Mouse (Mus musculus) frontal cortex, postnatal 36 days (tissue): ENCODE data around the gene Cacng7.
"Not testable (repeated sequence)": the region's sequence is repeated elsewhere in the genome, so short reads cannot be mapped to it uniquely, and the experiment has no call there.

Experiments used
- DNase-seq, 2 experiments: peaks; one replicate each; pipeline ENCODE4 v3.0.0; 2022; ENCODE audit warnings: low spot score in 2 of 2

Gene Cacng7

GRCm38 (mm10) chr7:3389444-3390412 lies 57.0 kb downstream of the Cacng7 start:
- DNase-seq = peak; percentile 77 to 81

- DNase-seq = no peak
Measured at GRCm38 (mm10) chr7:3390413-3391080, 57.8 kb downstream of the Cacng7 start, which contains the start of gene Cacng8. TSS of gene Cacng8 (plus strand) at chr7:3390683.

- no peak for DNase-seq
Measured at GRCm38 (mm10) chr7:3391081-3391451, 58.3 kb downstream of the Cacng7 start.

GRCm38 (mm10) chr7:3391809-3392208 lies 59.1 kb downstream of the Cacng7 start:
- DNase-seq = no peak

DNA sequence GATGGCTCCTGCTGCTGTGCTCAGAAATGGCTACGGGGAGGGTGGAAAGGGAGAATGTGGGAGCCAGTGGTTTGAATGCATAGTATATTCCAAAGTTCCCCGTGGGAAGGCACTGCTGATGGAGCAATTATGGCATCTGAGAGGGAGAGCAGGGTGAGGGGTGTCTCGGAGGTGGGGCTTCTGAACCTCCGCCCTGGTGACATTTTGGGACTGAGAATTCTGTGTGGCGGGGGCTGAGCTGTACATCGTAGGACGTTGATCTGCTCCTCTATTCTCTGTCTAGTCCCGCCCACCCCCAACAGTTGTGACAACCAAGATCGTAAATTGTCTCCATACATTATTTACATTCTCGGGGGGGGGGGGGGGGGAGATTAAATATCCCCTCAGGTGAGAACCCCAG lies 64.6 kb downstream of the Cacng7 start:
- no peak for DNase-seq

GRCm38 (mm10) chr7:3397797-3398196 lies 65.0 kb downstream of the Cacng7 start:
- no peak for DNase-seq

DNA sequence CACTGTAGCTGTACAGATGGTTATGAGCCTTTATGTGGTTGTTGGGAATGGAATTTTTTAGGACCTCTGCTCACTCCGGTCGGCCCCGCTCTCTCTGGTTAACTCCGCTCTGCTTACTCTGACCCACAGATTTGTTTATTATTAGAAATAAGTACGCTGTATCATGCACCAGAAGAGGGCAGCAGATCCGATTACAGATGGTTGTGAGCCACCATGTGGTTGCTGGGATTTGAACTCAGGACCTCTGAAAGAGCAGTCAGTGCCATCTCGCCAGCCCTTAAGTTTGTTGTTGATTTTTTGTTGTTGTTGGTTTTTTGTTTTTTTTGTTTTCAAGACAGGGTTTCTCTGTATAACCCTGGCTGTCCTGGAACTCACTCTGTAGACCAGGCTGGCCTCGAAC lies 65.6 kb downstream of the Cacng7 start:
- not testable (repeated sequence) for DNase-seq

DNA sequence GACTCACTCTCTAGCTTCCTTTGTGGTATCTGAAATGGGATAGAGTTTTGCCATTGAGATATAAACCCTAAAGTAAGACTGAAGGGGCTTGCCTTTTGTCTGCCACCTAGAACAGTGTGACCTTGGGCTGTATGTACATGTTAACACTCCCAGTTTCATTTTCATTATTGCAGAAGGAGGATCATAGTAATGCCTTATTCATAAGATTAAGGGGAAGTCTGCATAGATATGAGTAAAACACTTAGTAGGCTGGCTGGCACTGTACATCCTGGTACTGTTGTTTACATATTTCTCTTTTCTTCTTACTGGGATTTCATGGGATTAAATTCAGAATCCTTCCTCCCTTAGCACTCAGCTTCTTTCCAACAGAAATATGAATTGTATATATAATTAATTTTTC lies 67.2 kb downstream of the Cacng7 start:
- no peak for DNase-seq

DNA sequence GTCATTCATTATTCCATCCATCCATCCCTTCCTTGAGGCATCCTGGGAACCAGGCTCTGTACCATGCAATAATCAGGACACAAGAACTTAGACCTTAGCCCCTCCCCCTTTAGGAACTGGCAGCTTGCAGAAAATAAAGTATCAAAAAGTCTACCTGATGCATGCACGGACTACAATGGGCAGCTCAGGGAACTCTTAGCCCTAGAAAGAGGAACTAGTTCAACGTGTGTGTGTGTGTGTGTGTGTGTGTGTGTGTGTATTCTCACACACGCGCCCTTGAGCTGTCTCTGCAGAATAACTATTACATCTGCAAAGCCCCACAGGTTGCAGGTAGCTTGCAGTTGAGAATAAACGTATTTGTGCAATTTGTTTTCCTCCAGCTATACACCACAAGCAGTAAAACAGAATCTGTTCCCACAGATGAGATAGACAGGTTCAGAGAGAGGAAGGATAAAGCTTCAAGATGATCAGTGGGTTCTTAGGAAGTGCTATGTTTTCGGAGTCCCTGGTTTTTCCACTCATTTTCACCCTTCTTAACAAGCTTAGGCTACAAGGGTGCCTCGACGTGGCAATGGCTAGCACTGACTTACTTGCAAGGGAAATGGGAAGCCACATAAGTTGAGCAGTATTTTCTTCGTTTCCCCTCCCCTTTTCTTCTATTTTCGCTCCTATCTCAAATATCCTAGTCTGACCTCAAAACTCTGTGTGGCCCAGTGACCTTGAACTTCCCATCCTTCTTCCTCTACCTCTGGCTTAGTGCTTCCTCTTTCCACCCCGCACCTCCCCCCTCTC lies 77.2 kb downstream of the Cacng7 start:
- DNase-seq = no peak

DNA sequence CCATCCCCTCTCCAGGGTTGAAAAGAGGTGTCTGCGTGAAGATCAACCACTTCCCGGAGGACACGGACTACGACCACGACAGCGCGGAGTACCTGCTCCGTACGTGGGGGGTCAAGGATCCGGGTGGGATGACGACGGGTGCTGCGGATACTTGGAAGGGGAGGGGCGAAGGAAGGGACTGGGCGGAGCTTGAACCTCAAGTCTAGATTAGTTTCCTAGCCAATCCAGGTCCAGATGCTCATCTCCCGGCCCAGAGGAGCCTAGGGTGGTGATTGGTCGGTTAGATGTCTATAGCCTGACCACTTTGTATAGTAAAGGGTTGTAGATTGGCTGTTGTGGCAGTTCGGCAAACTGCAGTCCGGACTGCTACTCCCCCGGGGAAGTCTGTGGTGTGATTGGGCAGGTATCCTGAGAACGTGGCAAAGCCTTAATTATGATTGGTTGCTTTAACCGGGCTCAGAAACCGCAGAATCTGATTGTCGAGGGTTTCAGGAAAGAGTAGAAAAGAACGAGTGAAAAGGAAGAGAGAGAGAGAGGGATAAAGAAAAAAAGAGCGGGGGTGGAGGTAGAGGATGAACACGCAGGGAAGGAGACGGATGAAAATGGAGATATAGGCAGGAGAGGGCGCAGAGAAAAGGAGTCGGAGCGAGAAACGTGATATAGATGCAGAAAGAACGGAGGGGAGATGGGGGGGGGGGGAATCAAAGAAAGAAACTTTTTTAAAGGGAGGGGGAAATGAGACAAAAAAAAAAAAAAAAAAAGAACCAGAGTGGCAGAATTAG lies 78.6 kb downstream of the Cacng7 start:
- peak in 1 of 2 experiments; percentile 67 for DNase-seq

- no peak for DNase-seq
Measured at GRCm38 (mm10) chr7:3412036-3412435, 79.3 kb downstream of the Cacng7 start.

- DNase-seq = no peak
Measured at GRCm38 (mm10) chr7:3414888-3415287, 82.1 kb downstream of the Cacng7 start.

- DNase-seq = no peak
Measured at GRCm38 (mm10) chr7:3415378-3415777, 82.6 kb downstream of the Cacng7 start.
